Mouse (Mus musculus): ENCODE data around the gene Msto1. TPM values are rescaled to one million over a fixed set of nuclear protein-coding genes. Genes with fewer than 3 reads are reported as not detected.
"Not testable (repeated sequence)": the region's sequence is repeated elsewhere in the genome, so short reads cannot be mapped to it uniquely, and the experiment has no call there.

Msto1 gene
- 44.3 and 50.5 TPM in 2 replicates for polyA plus RNA-seq (2014; fragmentation: Nextera tagmentation; extraction: Ambion mirVana)

DNA sequence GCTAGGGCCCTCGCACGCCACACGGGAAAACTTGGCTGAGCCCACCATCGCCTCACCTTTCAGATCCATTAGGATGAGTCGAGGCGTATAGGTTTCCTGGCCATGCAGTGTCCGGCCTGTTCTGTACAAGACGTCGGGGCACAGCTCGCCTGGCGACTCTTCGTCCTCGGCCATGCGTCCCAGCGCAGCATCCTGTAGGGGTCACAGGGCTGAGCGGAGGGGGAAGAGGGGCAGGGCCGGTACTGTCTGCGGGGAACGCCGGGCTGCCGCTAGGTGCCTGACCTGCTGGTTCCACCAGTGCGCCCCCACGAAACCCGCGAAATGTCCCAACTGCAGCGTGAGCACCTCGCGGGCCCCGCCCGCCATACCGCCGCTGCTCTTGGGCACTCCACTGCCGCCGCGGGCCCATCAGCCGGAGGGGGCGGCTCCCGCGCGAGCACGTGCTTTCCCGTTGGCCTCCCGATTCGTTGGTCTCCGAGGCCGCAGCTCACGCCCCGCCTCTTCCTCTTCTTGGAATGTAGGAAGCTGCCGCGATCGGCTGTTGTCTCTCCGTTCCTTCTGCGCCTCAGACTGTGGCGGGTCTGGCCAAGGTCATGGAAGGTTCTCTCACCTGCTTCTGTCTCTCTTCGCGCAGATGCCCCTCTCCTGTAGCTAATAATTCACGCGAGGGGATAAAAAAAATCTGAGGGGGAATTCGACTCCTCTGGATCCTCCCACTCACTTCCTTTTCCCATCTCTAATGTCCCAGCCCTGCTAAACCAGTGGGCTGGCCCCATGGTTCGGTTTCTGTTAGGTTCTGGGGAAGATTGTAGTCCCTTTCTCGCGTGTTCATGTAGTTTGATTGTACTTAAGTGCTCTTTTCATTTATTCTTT, at the start of gene Msto1:
Gene Msto1 (minus strand): TSS at position 489 of the 873 bp plus-strand sequence.
- H3K4me2 ChIP-seq (ENCODE audit: low read depth, low read length), result peak within 1 kb of the TSS; percentile 73
- DNase-seq (ENCODE audit: low spot score) (peak; percentile 97), ATAC-seq (ENCODE audit: low read depth) (peak; percentile 98)
- peak within 1 kb of the TSS; percentile 61 for H3K4me3 ChIP-seq (ENCODE audit: low read depth, low read length)
- peak within 1 kb of the TSS; percentile 72 for H3K9ac ChIP-seq (ENCODE audit: low read depth, low read length)
- H3K27me3 ChIP-seq (replicated peaks; ENCODE audit: control insufficient read depth, insufficient read depth, low read length), result no peaks in the 10 kb centered on the region
- peaks cover 10% of the 10 kb centered on the region for H3K4me1 ChIP-seq (ENCODE audit: control insufficient read depth, insufficient read depth, low read length)
- WGBS, result under 1% methylated on average over 49 of the region's 62 CpGs
- peak within 1 kb of the TSS; percentile 81 for H3K27ac ChIP-seq (replicated peaks; ENCODE audit: low read depth, low read length)
- H3K9me3 ChIP-seq (ENCODE audit: control insufficient read depth, low read length), result no peaks in the 10 kb centered on the region
- H3K36me3 ChIP-seq (ENCODE audit: control insufficient read depth, insufficient read depth, low read length), result peaks cover 39% of the 10 kb centered on the region

DNA sequence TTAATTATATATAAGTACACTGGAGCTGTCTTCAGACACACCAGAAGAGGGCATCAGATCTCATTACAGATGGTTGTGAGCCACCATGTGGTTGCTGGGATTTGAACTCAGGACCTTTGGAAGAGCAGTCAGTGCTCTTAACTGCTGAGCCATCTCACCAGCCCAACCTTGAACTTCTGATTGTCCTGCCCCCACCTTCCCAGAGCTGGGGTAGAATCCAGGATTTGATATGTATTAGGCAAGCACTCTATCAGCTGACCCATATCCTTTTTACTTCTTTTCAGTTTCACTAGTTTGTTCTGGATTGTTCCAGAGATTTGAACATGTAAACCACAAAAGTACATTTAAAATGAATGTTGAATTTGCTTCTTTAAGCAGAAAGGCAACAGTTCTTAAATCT, 49.4 kb upstream of the Msto1 start:
- not testable (repeated sequence) for H3K9ac ChIP-seq (ENCODE audit: low read depth, low read length); H3K4me1 ChIP-seq (ENCODE audit: control insufficient read depth, insufficient read depth, low read length); H3K27me3 ChIP-seq (replicated peaks; ENCODE audit: control insufficient read depth, insufficient read depth, low read length); H3K4me2 ChIP-seq (ENCODE audit: low read depth, low read length); ATAC-seq (ENCODE audit: low read depth); H3K4me3 ChIP-seq (ENCODE audit: low read depth, low read length); H3K9me3 ChIP-seq (ENCODE audit: control insufficient read depth, low read length); H3K27ac ChIP-seq (replicated peaks; ENCODE audit: low read depth, low read length); DNase-seq (ENCODE audit: low spot score)
- peaks cover 14% of the 10 kb centered on the region for H3K36me3 ChIP-seq (ENCODE audit: control insufficient read depth, insufficient read depth, low read length)

DNA sequence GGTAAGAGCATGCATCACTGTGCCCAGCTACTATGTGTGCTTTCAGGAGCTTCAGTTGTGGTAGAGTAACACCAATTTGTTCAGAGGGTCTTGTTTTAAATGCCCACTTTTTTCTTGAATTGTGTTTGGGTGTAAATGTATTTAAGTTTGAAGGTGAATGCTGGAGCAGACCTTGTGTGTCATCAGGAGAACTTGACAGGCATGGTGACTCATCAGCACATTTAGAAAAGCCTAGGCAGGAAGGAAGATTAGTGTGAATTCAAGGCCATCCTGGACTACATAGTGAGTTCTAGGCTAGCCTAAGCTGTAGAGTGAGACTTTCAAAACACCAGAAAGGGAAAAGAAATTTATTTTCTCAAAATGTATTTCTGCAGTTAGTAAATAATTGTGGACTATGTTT, 39.9 kb upstream of the Msto1 start:
- Histone ChIP-seq H3K4me3 (ENCODE audit: low read depth, low read length) (no peak overlapping the region), H3K36me3 (ENCODE audit: control insufficient read depth, insufficient read depth, low read length) (no peaks in the 10 kb centered on the region), H3K4me2 (ENCODE audit: low read depth, low read length) (no peak overlapping the region), H3K27me3 (replicated peaks; ENCODE audit: control insufficient read depth, insufficient read depth, low read length) (no peaks in the 10 kb centered on the region), H3K9ac (ENCODE audit: low read depth, low read length) (no peak overlapping the region), H3K4me1 (ENCODE audit: control insufficient read depth, insufficient read depth, low read length) (peaks cover 3% of the 10 kb centered on the region), H3K27ac (replicated peaks; ENCODE audit: low read depth, low read length) (no peak overlapping the region), H3K9me3 (ENCODE audit: control insufficient read depth, low read length) (no peaks in the 10 kb centered on the region)
- DNase-seq (ENCODE audit: low spot score) (no peak), ATAC-seq (ENCODE audit: low read depth) (no peak)

DNA sequence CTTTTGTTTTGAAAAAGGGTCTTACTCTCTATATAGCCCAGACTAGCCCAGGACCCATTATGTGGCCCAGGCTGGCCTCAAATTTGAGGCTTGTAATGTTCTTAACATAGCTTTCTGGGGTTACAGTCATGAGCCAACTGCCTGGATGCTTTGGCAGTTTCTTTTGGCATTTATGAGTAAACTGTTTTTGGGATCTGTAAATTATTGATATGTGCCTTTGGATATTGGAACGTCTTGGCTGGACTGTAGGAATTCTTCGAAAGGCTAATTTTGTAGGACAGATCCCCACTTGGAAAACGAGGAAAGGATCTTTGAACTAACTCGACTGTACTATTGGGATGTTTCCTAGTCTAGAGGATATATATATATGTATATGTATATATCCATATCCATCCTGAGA, 39.4 kb upstream of the Msto1 start:
- H3K27ac ChIP-seq (replicated peaks; ENCODE audit: low read depth, low read length), result no peak overlapping the region
- no peak overlapping the region for H3K4me2 ChIP-seq (ENCODE audit: low read depth, low read length)
- ATAC-seq (ENCODE audit: low read depth), result no peak

DNA sequence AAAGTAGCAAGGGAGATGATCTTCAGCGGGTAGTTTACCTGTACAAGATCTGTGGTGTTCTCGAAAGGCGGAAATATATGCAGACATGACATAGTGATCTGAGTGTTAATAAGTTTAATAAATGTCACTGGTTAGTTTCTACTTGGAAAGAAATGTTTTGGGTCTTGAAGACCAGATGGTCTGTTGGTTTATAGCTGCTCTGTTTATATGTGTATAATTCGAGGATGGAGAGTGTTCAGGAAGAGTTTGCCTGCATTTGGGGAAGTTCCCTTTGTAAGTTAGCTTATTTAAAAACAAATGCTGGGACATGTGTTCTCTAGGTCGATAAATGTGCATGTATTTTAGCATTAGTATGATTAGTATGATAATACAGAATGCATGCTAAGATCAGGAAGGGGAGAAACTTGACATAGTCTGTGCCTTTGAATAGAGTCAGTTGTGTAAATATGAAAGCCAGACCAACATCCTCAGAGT, 37.6 kb upstream of the Msto1 start:
- Histone ChIP-seq H3K4me1 (ENCODE audit: control insufficient read depth, insufficient read depth, low read length) (peaks cover 11% of the 10 kb centered on the region), H3K27ac (replicated peaks; ENCODE audit: low read depth, low read length) (peak overlapping the region; percentile 99), H3K27me3 (replicated peaks; ENCODE audit: control insufficient read depth, insufficient read depth, low read length) (no peaks in the 10 kb centered on the region), H3K36me3 (ENCODE audit: control insufficient read depth, insufficient read depth, low read length) (no peaks in the 10 kb centered on the region), H3K4me3 (ENCODE audit: low read depth, low read length) (peak overlapping the region; percentile 82), H3K9ac (ENCODE audit: low read depth, low read length) (peak overlapping the region; percentile 95), H3K9me3 (ENCODE audit: control insufficient read depth, low read length) (no peaks in the 10 kb centered on the region), H3K4me2 (ENCODE audit: low read depth, low read length) (peak overlapping the region; percentile 83)
- DNase-seq (ENCODE audit: low spot score) (no peak), ATAC-seq (ENCODE audit: low read depth) (no peak)
- WGBS, result under 1% methylated on average over 5 of the region's 5 CpGs

More for the DNA sequence above, 39.4 kb upstream of the Msto1 start:
- H3K9ac ChIP-seq (ENCODE audit: low read depth, low read length), result no peak overlapping the region
- DNase-seq (ENCODE audit: low spot score), result no peak
- no peaks in the 10 kb centered on the region for H3K27me3 ChIP-seq (replicated peaks; ENCODE audit: control insufficient read depth, insufficient read depth, low read length)
- no peak overlapping the region for H3K4me3 ChIP-seq (ENCODE audit: low read depth, low read length)
- no peaks in the 10 kb centered on the region for H3K9me3 ChIP-seq (ENCODE audit: control insufficient read depth, low read length)
- no peaks in the 10 kb centered on the region for H3K36me3 ChIP-seq (ENCODE audit: control insufficient read depth, insufficient read depth, low read length)
- H3K4me1 ChIP-seq (ENCODE audit: control insufficient read depth, insufficient read depth, low read length), result peaks cover 8% of the 10 kb centered on the region
- WGBS, result 83% methylated on average over 4 of the region's 4 CpGs

DNA sequence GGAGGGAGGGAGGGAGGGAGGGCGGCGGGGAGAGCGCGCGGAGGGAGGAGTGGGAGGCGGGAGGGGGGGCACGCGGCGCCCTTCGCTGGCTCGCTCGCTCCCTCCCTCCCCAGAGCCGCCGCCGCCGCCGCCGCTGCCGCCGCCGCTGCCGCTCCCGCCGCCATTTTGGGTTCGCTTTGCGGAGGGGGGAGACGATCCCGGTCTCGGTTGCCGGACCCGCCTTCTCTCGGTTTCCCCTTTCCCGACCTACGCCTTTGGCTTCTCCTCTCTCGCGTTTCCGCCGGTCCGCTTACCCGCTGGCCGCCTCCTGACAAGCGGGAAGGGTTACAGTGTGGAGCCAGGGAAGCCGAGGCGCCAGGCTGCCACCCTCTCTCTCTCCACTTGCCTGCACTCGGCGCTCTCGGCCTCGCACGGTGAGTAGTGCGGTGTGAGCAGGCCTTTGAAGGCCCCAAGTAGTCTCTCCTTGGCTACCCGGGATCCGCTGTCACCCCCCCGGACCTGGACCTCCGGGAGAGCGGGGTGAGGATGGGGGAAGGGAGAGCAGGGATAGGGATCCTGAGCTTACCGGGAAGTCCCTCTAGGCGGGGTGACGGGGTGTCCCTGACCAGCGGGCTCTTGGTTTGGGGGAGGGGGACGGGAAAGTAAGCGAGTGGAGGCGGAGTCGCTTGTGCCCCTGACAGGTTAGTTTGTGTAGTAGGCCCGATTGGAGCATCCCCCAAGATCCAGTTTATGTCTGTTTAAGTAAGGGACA, 37.0 kb upstream of the Msto1 start, which contains the start of the genes Ash1l and Dap3:
Gene Ash1l (plus strand): TSS at position 47 of the 751 bp plus-strand sequence.
Gene Dap3 (minus strand): TSS at position 606 of the 751 bp plus-strand sequence.
- 0% methylated on average over 15 of the region's 64 CpGs for WGBS
- H3K9me3 ChIP-seq (ENCODE audit: control insufficient read depth, low read length), result no peaks in the 10 kb centered on the region
- H3K27ac ChIP-seq (replicated peaks; ENCODE audit: low read depth, low read length), result peak within 1 kb of the TSS; percentile 99

DNA sequence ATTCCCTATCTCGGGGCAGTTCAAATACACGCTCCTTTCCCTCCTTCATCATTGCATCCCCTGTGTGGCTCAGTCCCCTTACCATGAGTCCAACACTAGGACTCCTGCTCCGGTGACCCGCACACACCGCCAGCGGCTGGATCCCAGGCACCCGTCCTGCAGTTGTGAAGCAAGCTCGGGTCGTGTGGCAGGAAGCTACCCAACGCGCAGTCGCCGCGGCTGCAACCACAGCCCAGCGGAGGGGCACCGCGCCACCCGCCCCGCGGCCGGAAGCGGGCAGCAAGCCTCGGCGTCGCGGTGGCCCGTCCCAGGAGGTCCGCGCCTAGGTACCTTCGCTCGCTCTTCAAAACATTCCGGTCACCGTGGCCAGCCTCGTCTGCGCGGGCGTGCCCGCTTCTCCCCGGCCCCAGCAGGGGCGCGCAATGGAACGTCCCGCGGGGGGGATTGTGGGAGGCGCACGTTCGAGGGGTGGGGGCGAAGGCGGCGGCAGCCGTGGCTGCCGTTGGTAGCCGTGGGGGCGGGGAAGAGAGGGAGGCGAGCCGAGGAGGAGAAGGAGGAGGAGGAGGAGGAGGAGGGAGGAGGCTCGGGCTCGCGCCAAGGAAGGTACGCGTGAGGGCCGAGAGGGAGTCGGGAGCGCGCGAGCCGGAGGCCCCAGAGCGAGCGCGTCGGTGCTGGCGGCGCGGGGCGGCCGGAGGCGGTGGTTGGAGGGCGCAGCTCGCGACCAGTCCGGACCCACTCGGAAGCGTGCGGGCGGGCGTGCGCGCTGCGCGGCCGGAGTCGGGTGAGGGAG, 36.2 kb upstream of the Msto1 start:
- Histone ChIP-seq H3K27me3 (replicated peaks; ENCODE audit: control insufficient read depth, insufficient read depth, low read length) (no peaks in the 10 kb centered on the region), H3K4me3 (ENCODE audit: low read depth, low read length) (peak overlapping the region; percentile 82), H3K9me3 (ENCODE audit: control insufficient read depth, low read length) (no peaks in the 10 kb centered on the region), H3K9ac (ENCODE audit: low read depth, low read length) (peak overlapping the region; percentile 95), H3K27ac (replicated peaks; ENCODE audit: low read depth, low read length) (peak overlapping the region; percentile 99), H3K4me1 (ENCODE audit: control insufficient read depth, insufficient read depth, low read length) (peaks cover 11% of the 10 kb centered on the region), H3K36me3 (ENCODE audit: control insufficient read depth, insufficient read depth, low read length) (no peaks in the 10 kb centered on the region), H3K4me2 (ENCODE audit: low read depth, low read length) (peak overlapping the region; percentile 83)
- DNase-seq (ENCODE audit: low spot score) (peak; percentile 97), ATAC-seq (ENCODE audit: low read depth) (peak; percentile 94)
- WGBS, result 2% methylated on average over 46 of the region's 92 CpGs

More for the DNA sequence above, 37.0 kb upstream of the Msto1 start, which contains the start of the genes Ash1l and Dap3:
- DNase-seq (ENCODE audit: low spot score) (peak; percentile 82), ATAC-seq (ENCODE audit: low read depth) (peak; percentile 84)
- peak within 1 kb of the TSS; percentile 95 for H3K9ac ChIP-seq (ENCODE audit: low read depth, low read length)
- peak within 1 kb of the TSS; percentile 83 for H3K4me2 ChIP-seq (ENCODE audit: low read depth, low read length)
- no peaks in the 10 kb centered on the region for H3K27me3 ChIP-seq (replicated peaks; ENCODE audit: control insufficient read depth, insufficient read depth, low read length)
- peaks cover 11% of the 10 kb centered on the region for H3K4me1 ChIP-seq (ENCODE audit: control insufficient read depth, insufficient read depth, low read length)
- H3K4me3 ChIP-seq (ENCODE audit: low read depth, low read length), result peak within 1 kb of the TSS; percentile 82
- no peaks in the 10 kb centered on the region for H3K36me3 ChIP-seq (ENCODE audit: control insufficient read depth, insufficient read depth, low read length)

DNA sequence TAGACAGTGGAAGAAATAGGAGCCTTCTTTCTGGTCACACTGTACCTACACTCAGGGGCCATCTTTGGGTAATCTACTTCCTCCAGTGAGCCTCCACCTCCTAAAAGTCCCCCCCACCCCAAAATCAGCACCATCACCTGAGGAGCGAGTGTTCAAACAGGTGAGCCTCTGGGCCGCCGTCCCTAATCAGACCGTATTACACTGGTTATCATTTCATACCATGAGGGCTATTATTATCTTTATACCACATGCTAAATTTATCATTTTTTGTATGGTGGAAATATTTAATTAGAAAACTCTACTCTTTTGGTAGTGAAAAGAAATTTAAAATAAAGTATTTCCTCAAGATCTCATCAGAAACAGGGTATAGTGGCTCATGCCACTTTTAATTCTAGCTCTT, 30.3 kb upstream of the Msto1 start:
- no peaks in the 10 kb centered on the region for H3K27me3 ChIP-seq (replicated peaks; ENCODE audit: control insufficient read depth, insufficient read depth, low read length)
- H3K4me1 ChIP-seq (ENCODE audit: control insufficient read depth, insufficient read depth, low read length), result peaks cover 11% of the 10 kb centered on the region
- H3K36me3 ChIP-seq (ENCODE audit: control insufficient read depth, insufficient read depth, low read length), result peaks cover 34% of the 10 kb centered on the region
- WGBS, result 90% methylated on average over 4 of the region's 4 CpGs
- no peak for DNase-seq (ENCODE audit: low spot score)
- H3K27ac ChIP-seq (replicated peaks; ENCODE audit: low read depth, low read length), result no peak overlapping the region
- H3K9ac ChIP-seq (ENCODE audit: low read depth, low read length), result no peak overlapping the region
- H3K9me3 ChIP-seq (ENCODE audit: control insufficient read depth, low read length), result no peaks in the 10 kb centered on the region
- ATAC-seq (ENCODE audit: low read depth), result no peak
- H3K4me3 ChIP-seq (ENCODE audit: low read depth, low read length), result no peak overlapping the region
- no peak overlapping the region for H3K4me2 ChIP-seq (ENCODE audit: low read depth, low read length)
